10 mouse cellular contexts compared by ENCODE assay signal in genomic region chr7:29956257-29956656, GRCm38 (mm10). TPM values are rescaled to one million over a fixed set of nuclear protein-coding genes. Genes with fewer than 3 reads are reported as not detected.
DNase-seq lines count a peak whose midpoint lies in the region; ATAC-seq and TF ChIP-seq lines count a peak whose summit lies in the region.
"Had no signal": no experiment of that assay in that cellular context is flagged by ENCODE, and none has a peak within 500 bp of the region (broad histone marks: within the 10 kb centered on the region; RNA-seq: fewer than 3 reads in every experiment).

No protein-coding gene starts in this region.

- H3K4me1 ChIP-seq in kidney, adult 2 months (ENCODE audit: control insufficient read depth, insufficient read depth, low read length), result no peaks in the 10 kb centered on the region
- peaks cover 5% of the 10 kb centered on the region; the same call in 1 of the 2 replicates for H3K4me1 ChIP-seq in heart, postnatal 0 days (ENCODE audit: control insufficient read depth, insufficient read depth)

- peak overlapping the region; percentile 49 for H3K4me2 ChIP-seq in heart, postnatal 0 days (ENCODE audit: low read depth, low read length)

- TF ChIP-seq EP300 in heart, postnatal 0 days (IDR thresholded peaks at IDR 0.05; ENCODE audit: low read depth), result no peak

- no peak overlapping the region; the same call in 1 of the 2 replicates for H3K9ac ChIP-seq in heart, postnatal 0 days (replicated peaks; ENCODE audit: low read depth, low read length)

- H3K9me3 ChIP-seq in heart, postnatal 0 days (replicated peaks; ENCODE audit: control insufficient read depth, low read length), result no peaks in the 10 kb centered on the region

- peak overlapping the region; percentile 1 for H3K4me3 ChIP-seq in kidney, adult 2 months (ENCODE audit: insufficient read depth, low read depth, low read length)
- H3K4me3 ChIP-seq in heart, postnatal 0 days (ENCODE audit: low read depth, low read length), result peak overlapping the region; percentile 33

- ATAC-seq in heart, postnatal 0 days (ENCODE audit: insufficient read depth, low read depth), result peak; percentile 19
- ATAC-seq in activated CD4-positive, CD25-positive, alpha-beta regulatory T cell, adult 4 months, result no peak
- ATAC-seq: CD4-positive, CD25-positive, alpha-beta regulatory T cell, adult 4 months had no signal

- H3K36me3 ChIP-seq in kidney, adult 2 months (ENCODE audit: control insufficient read depth, insufficient read depth, low read length), result no peaks in the 10 kb centered on the region
- H3K36me3 ChIP-seq in heart, postnatal 0 days (replicated peaks; ENCODE audit: control insufficient read depth, insufficient read depth, low read length), result 0 out of 2 replicates have a peak, but pooled peaks cover 2% of the 10 kb centered on the region

- no peak overlapping the region for H3K27ac ChIP-seq in kidney, adult 2 months (ENCODE audit: insufficient read depth, low read depth, low read length)
- peak overlapping the region; percentile 46 for H3K27ac ChIP-seq in heart, postnatal 0 days (ENCODE audit: low read depth)

- H3K27me3 ChIP-seq in kidney, adult 2 months (replicated peaks; ENCODE audit: control insufficient read depth, insufficient read depth, low read length), result no peaks in the 10 kb centered on the region
- H3K27me3 ChIP-seq in heart, postnatal 0 days (ENCODE audit: control insufficient read depth, insufficient read depth, low read length), result no peaks in the 10 kb centered on the region

- no peak for TF ChIP-seq CTCF in kidney, adult 2 months (conservative IDR thresholded peaks at IDR 0.05; ENCODE audit: insufficient read depth, insufficient read length, low read depth, low read length)
- no peak for TF ChIP-seq CTCF in heart, postnatal 0 days (IDR thresholded peaks at IDR 0.05; ENCODE audit: low read depth)

- TF ChIP-seq POLR2A in kidney, adult 2 months (IDR thresholded peaks at IDR 0.05; ENCODE audit: low read depth, low read length), result no peak

- 49% methylated on average over 10 of the region's 10 CpGs for WGBS in kidney, adult 2 months
- 39% methylated on average over 9 of the region's 10 CpGs for WGBS in heart, postnatal 0 days

- peak; percentile 14 for DNase-seq in kidney, adult 2 months
- DNase-seq in kidney, adult 8-10 months, result no peak
- DNase-seq in brain, adult 2 months (ENCODE audit: low read depth, low spot score), result peak; percentile 43
- peak; percentile 37 for DNase-seq in heart, postnatal 0 days (ENCODE audit: low spot score)
- peak; percentile 22 for DNase-seq in lung, postnatal 14 days
- no peak for DNase-seq in adrenal gland, postnatal 36 days
- DNase-seq in spleen, postnatal 14 days (ENCODE audit: low spot score in 2 of 2), result no peak
- DNase-seq: gastrocnemius, postnatal 14 days had no signal

RNA-seq across cellular contexts. Expression of gene Zfp74, which starts 2.4 kb away (rescaled TPM):
- polyA plus RNA-seq in kidney, adult 2 months (2012; rRNA removed), result 4.7 and 5.0 TPM in 2 replicates
- total RNA-seq in heart, postnatal 0 days (2014; rRNA removed; ENCODE audit: low replicate concordance), result 2.0 and 3.2 TPM in 2 replicates
- polyA plus RNA-seq in heart, postnatal 0 days (2015; fragmentation: Nextera tagmentation; extraction: Ambion mirVana), result 5.4 and 5.5 TPM in 2 replicates
- 1 to 10 TPM; 8.2 to 9.2 TPM for total RNA-seq in adrenal gland, postnatal 36 days (2021)
- polyA plus RNA-seq in activated CD4-positive, CD25-positive, alpha-beta regulatory T cell, adult 4 months (2017; shearing (Covaris generic)), result 1 to 10 TPM; 4.0 to 4.5 TPM

RNA-seq across cellular contexts. Expression of gene Zfp568, which starts 27.5 kb away (rescaled TPM):
- 4.5 and 5.0 TPM in 2 replicates for polyA plus RNA-seq in kidney, adult 2 months (2012; rRNA removed)
- 38.3 and 39.3 TPM in 2 replicates for total RNA-seq in heart, postnatal 0 days (2014; rRNA removed; ENCODE audit: low replicate concordance)
- 9.5 and 13.6 TPM in 2 replicates for polyA plus RNA-seq in heart, postnatal 0 days (2015; fragmentation: Nextera tagmentation; extraction: Ambion mirVana)
- 10 to 100 TPM; 12.4 to 13.8 TPM for total RNA-seq in adrenal gland, postnatal 36 days (2021)
- 1 to 10 TPM; 1.0 to 1.5 TPM for polyA plus RNA-seq in activated CD4-positive, CD25-positive, alpha-beta regulatory T cell, adult 4 months (2017; shearing (Covaris generic))

RNA-seq across cellular contexts. Expression of gene Zfp383, which starts 48.2 kb away (rescaled TPM):
- polyA plus RNA-seq in kidney, adult 2 months (2012; rRNA removed), result 1.1 and 1.5 TPM in 2 replicates
- total RNA-seq in heart, postnatal 0 days (2014; rRNA removed; ENCODE audit: low replicate concordance), result 2.5 and 5.3 TPM in 2 replicates
- 2.5 and 3.0 TPM in 2 replicates for polyA plus RNA-seq in heart, postnatal 0 days (2015; fragmentation: Nextera tagmentation; extraction: Ambion mirVana)
- 1 to 10 TPM; 6.5 TPM for total RNA-seq in adrenal gland, postnatal 36 days (2021)
- polyA plus RNA-seq in activated CD4-positive, CD25-positive, alpha-beta regulatory T cell, adult 4 months (2017; shearing (Covaris generic)), result 1 to 10 TPM in 1 of 2 experiments, under 1 TPM in 1; 0.64 to 1.2 TPM

RNA-seq across cellular contexts. Expression of gene Zfp27, which starts 49.9 kb away (rescaled TPM):
- 2.1 and 2.4 TPM in 2 replicates for polyA plus RNA-seq in kidney, adult 2 months (2012; rRNA removed)
- 7.5 and 12.8 TPM in 2 replicates for total RNA-seq in heart, postnatal 0 days (2014; rRNA removed; ENCODE audit: low replicate concordance)
- polyA plus RNA-seq in heart, postnatal 0 days (2015; fragmentation: Nextera tagmentation; extraction: Ambion mirVana), result 6.5 and 7.7 TPM in 2 replicates
- total RNA-seq in adrenal gland, postnatal 36 days (2021), result 10 to 100 TPM in 1 of 2 experiments, 1 to 10 TPM in 1; 8.5 to 11.2 TPM
- 1 to 10 TPM; 6.5 to 6.6 TPM for polyA plus RNA-seq in activated CD4-positive, CD25-positive, alpha-beta regulatory T cell, adult 4 months (2017; shearing (Covaris generic))

Comparison
In these comparisons a context has a peak if more than half of its experiments do, and no peak if none do; other contexts are left out.
1. DNase-seq: peak in kidney, adult 2 months (single experiment), brain, adult 2 months (single experiment), heart, postnatal 0 days (single experiment) and lung, postnatal 14 days (single experiment); none in kidney, adult 8-10 months (0 of 2), adrenal gland, postnatal 36 days (0 of 2) and spleen, postnatal 14 days (0 of 2).